Comparison of ENCODE assay signal across 26 mouse cellular contexts in genomic region chr8:47847161-47847560, GRCm38 (mm10). TPM values are rescaled to one million over a fixed set of nuclear protein-coding genes. Genes with fewer than 3 reads are reported as not detected.
"Had no signal": no experiment of that assay in that cellular context is flagged by ENCODE, and none has a peak within 500 bp of the region (broad histone marks: within the 10 kb centered on the region; RNA-seq: fewer than 3 reads in every experiment).

No protein-coding gene starts in this region.

- H3K27me3 ChIP-seq: lung, embryonic 15.5 days; midbrain, embryonic 13.5 days; neural tube, embryonic 13.5 days; neural tube, embryonic 15.5 days had no signal

- H3K4me2 ChIP-seq: lung, embryonic 15.5 days; midbrain, embryonic 13.5 days; neural tube, embryonic 13.5 days; neural tube, embryonic 15.5 days had no signal

- H3K9ac ChIP-seq: lung, embryonic 15.5 days; midbrain, embryonic 13.5 days; neural tube, embryonic 13.5 days; neural tube, embryonic 15.5 days had no signal

- H3K9me3 ChIP-seq: lung, embryonic 15.5 days; midbrain, embryonic 10.5 days; midbrain, embryonic 13.5 days; neural tube, embryonic 13.5 days; neural tube, embryonic 15.5 days had no signal

- ATAC-seq: lung, postnatal 0 days; midbrain, embryonic 13.5 days; midbrain, embryonic 16.5 days had no signal

- DNase-seq: lung, adult 18-20 months; lung, postnatal 4 days; retina, postnatal 1 day; right cerebral cortex, adult 18-20 months; right cerebral cortex, postnatal 25 days; right cerebral cortex, postnatal 4 days; spleen, adult 18-20 months; thymus, adult 18-20 months; thymus, postnatal 14 days; thymus, postnatal 36 days had no signal

- H3K4me1 ChIP-seq: midbrain, embryonic 13.5 days; neural tube, embryonic 13.5 days had no signal

- H3K27ac ChIP-seq: lung, embryonic 15.5 days; midbrain, embryonic 10.5 days; midbrain, embryonic 13.5 days; neural tube, embryonic 13.5 days; neural tube, embryonic 15.5 days had no signal

- H3K4me3 ChIP-seq: lung, embryonic 15.5 days; midbrain, embryonic 10.5 days; midbrain, embryonic 13.5 days; myocyte; neural tube, embryonic 13.5 days; neural tube, embryonic 15.5 days had no signal

RNA-seq across cellular contexts. Expression of gene Cldn22, which starts 22.9 kb away (rescaled TPM):
- total RNA-seq: megakaryocyte, adult 5-6 weeks; megakaryocyte-erythroid progenitor cell, adult 5-6 weeks had no signal
- polyA plus RNA-seq: liver, embryonic 16.5 days; lung, embryonic 15.5 days; lung, postnatal 0 days; midbrain, embryonic 10.5 days; midbrain, embryonic 13.5 days; midbrain, embryonic 16.5 days; myocyte; neural tube, embryonic 11.5 days; neural tube, embryonic 13.5 days; neural tube, embryonic 15.5 days; small intestine, adult 2 months; stomach, embryonic 14.5 days; stomach, embryonic 16.5 days; thymus, postnatal 0 days had no signal

RNA-seq across cellular contexts. Expression of gene Cldn24, which starts 25.2 kb away (rescaled TPM):
- total RNA-seq: megakaryocyte, adult 5-6 weeks; megakaryocyte-erythroid progenitor cell, adult 5-6 weeks had no signal
- polyA plus RNA-seq: liver, embryonic 16.5 days; lung, embryonic 15.5 days; lung, postnatal 0 days; midbrain, embryonic 10.5 days; midbrain, embryonic 13.5 days; midbrain, embryonic 16.5 days; myocyte; neural tube, embryonic 11.5 days; neural tube, embryonic 13.5 days; neural tube, embryonic 15.5 days; stomach, embryonic 14.5 days; stomach, embryonic 16.5 days; thymus, postnatal 0 days had no signal
